Mouse (Mus musculus) urinary bladder, postnatal 36 days (tissue): ENCODE measurements around the gene A730071L15Rik.

Experiments used
- DNase-seq, 2 experiments: peaks; one replicate each; pipeline ENCODE4 v3.0.0; 2022; ENCODE audit warnings: low spot score in 2 of 2, mixed read lengths in 1 of 2

A730071L15Rik gene

DNA sequence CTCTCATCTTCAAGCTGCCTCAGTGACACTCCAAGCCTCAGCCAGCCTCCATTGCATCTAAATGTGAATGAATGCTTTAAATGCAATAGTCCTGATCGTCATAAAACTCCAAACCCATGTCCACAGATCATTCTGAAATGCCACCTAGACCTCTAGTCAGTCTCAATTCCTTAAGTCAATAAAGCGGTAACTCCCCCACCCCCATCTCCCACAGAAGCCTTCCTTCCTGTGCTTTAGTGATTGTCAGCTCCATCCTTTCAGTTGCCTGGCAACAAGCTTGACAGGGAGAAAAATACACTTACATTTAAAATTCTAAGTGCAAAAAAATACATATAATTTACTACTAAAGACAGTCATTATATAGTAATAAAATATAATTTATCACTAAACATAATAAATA is 16.6 kb upstream of the A730071L15Rik start:
- DNase-seq, result no peak

DNA sequence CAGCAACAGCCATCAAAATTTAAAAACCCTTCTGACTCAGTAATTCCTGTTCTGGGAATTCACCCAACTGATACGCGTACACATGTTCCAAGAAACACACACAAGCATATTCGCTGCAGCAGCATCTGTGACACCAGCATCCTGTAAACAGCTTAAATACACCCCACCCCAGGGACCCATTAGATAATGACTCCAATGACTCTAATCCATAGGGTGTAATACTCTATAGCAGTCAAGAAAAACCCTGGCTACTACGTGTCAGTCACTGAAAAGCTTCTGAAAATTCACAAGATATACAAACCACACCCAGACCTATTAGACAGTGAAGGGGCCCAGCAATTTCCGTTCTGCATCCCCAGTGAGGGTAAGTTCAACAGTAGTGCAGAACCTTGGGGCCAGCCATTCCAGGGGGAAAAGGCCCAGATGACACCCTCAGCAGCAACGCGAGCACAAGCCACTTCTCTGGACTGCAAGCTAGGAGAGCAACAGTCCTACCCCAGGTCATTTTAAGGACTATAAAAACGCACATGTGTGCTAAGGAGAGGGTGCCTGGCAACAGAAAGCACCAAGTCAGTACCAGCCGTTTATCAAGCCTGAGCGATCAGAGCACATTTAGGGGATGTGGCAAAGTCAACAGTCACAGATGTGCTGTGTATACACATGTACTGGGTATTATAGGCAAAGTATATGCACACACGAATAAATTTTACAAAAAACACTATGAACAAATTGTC is 15.5 kb upstream of the A730071L15Rik start:
- DNase-seq, result no peak

DNA sequence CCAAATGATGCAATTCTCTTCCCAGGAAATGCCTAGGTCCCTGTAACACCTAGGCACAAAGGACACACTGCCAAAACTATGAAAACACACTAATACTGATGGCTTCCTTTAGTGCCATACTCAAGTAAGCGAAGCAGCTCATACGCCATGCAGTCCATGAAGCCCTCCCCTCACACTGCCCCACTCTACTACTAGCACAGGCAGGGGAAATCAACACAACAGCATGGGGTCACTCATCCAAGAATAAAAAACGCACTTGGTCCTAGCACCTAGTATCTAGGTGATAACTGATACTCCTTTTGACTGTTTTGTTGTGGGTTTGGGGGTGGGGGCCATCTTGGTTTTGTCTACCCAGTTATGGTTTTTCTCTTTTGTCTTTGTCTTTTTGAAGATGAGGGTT is 12.4 kb upstream of the A730071L15Rik start:
- DNase-seq, result no peak

DNA sequence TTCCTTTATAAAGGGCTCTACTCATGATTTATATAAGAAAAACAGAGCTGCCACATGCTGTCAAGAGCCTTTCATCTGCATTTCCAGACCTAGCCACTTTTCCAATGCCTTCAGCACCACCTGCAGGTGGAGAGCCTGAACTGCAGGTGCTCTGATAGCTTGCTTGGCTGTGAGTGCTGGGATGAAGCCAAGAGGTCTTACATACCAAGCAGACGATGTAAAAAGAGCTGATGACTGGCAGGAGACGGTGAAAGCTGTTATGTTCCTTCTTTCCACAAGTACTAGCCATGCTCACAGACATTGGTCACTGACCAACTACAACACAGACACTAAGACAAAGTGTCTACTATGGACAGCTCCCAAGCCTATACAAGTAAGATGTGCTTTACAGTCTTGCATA is 12.0 kb upstream of the A730071L15Rik start:
- DNase-seq, result peak; percentile 72 to 84

DNA sequence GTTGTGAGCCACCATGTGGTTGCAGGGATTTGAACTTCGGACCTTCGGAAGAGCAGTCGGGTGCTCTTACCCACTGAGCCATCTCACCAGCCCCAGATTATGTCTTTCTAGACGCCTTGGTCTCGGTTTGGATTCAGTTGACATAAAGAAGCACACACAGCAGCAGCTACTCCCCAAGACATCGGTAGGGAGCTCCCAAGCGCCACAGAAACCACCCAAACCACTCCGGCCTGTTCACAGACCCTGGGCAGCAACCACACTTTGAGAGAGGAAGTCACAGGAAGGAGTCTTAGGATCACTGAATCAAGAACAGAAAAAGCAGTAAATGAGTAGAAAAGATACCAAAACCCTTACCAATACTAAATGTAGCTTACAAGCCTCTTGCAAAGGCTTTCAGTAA is 3.0 kb upstream of the A730071L15Rik start:
- DNase-seq, result no peak

DNA sequence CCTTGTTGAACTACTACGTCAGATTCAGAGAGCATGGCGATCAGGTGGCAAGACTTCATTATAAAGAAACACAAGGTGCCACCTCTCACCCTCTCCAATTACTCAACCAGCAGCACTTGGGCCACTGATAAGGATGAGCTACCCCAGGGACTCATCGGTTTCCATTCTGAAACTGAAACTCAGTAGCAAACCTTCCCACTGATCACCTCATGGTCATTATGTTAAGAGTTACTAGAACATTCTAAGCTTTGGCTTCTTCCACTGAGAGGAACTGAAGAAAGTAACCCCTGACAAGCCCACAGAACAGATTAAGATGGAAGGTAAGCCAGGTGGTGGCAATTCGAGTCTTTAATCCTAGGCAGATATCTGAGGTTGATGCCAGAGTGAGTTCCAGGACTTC is 1.4 kb upstream of the A730071L15Rik start:
- DNase-seq, result no peak

DNA sequence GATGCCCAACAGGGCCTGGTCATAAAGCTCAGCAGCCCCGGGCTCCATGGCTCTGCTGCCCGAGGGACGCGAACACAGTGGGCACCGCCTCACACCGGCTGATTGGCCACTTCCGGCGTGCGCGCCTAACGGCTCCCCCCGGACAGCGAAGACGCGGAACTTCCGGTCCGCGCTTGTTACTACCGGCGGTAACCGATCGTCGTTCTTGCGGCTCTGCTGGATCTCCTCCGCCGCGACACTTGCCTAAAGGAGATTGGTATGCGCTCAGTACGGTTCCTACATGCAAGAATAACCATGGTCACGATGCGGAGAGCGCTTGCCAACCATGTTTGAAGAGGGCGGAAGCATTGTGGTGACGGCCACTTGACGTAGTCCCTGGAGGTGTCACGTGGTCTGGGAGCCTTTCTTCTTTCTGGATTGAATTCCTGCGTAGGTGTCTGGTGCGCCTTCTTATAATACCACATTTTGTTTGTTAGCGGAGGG is 299 bp downstream of the A730071L15Rik start, which contains the start of gene Nudcd3:
Nudcd3 (minus strand) TSS at position 329 of the 483 bp plus-strand sequence.
- peak; percentile 84 to 85 for DNase-seq

DNA sequence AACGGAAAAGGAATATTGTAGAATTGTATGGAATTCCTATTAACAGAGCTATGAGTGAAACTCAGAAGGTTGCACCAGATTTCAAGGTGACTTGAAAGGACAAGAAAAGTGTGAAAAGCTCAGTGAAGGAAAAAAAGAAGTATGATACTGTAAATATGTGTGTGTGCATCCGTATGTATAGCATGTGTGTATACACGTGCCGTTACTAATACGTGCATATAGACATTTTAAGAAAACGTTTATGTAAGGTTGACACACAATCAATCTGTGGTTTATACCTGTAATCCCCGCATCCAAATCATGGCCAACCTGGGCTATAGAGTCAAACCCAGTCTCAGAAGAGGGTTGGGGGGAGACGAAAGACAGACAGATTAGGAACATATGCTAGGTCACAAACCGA is 741 bp downstream of the A730071L15Rik start:
- DNase-seq, result no peak

DNA sequence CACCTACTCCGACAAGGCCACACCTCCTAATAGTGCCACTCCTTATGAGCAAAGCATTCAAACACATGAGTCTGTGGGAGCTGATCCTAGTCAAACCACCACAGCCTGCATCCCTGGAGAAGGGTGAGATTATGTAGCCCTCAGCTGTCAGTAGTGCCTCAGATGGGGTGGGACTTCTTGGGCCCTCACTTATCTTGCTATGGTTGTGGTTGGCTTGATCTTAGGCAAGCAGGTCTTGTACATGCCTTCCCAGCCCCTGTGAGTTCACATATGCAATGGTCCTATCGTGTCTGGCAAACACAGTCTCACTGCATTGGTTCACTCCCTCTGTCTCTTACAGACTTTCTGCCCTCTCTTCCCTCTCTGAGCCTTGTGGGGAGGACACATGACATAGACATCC is 7.3 kb downstream of the A730071L15Rik start:
- no peak for DNase-seq

DNA sequence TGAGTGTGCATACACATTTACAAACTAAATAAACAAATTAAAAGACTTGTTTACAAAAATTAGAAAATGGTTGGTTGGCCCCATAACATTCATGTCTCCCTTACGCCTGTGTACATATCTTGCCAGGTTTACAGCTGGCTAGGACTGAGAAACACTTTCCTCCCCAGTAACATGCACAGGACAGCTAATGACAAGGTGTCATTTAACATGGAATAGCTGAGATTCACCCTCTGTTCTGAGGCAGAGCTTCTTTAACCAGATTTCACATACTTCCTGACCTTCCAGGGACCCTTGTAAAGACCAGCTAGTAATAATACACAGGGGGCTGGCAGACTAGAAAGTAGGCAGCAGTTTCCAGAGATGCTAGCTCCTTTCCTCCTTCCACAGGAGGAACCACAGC is 8.3 kb downstream of the A730071L15Rik start:
- DNase-seq, result no peak

DNA sequence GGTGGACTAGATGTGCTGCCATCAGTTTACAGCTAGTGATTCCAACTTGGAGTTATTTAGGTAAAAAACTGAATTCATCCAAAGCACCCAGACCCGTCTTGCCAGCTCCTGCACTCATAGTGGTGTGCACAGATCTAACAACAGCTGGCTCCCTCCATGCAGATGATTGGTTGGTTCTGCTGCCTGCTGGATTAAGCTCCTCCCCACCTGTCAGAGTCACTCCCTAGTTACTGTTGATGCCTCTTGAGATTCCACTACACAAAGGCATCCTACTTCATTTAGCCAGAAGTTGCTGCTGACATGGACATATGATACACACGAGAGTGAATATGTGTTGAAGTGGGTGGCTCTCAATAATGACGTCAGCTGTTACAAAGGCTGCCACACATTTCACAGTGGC is 17.0 kb downstream of the A730071L15Rik start:
- no peak for DNase-seq

DNA sequence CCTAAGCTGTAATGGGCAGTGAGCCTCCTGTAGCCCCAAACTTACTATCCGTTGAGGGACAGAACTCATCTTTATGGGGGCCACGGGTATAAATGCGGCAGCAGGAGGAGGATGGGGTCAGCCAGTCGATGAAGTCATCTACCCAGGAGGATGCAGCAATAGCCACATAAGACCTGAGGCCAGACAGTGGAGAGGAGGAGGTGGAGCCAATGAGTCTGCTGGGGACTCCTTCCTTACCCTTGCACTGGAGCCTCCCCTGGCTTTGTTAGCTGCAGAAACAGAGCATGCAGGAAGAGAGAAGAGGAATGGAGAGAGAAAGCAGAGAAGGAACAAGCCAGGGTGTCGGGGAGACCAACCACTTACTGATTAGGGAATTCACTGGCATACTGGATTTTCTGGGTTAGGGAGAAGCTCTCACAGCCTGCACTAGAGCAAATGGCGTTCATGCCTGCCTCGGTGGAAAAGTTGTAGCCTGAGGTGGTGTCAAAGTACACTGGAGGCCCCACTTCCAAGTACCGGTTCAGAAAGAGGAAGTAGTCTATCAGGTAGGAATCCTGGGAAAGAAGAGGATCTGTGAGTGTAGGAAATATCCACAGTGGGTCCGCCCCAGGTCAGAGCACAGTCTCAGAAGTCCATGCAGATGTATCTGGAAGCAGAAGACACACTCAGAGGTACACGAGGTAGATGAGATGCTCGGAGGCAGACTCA is 18.5 kb downstream of the A730071L15Rik start:
- DNase-seq, result no peak

DNA sequence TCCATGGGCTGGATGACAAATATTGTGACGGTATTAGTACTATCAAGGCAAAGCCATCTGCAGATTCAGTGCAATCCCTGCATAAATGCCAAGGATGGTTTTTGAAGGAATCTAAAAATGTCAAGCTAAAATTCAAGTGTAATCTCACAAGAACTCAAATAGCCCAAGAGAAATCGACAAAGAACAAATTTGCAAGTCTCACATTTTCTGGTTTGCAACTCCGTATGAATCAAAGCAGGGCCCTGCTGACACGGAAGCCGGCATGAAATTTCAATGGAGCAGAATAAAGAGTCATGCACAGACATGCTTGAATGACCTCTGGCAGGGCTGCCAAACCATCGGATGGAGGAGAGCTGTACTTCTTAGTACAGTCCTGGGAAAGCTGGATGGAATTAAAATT is 20.1 kb downstream of the A730071L15Rik start:
- no peak for DNase-seq

DNA sequence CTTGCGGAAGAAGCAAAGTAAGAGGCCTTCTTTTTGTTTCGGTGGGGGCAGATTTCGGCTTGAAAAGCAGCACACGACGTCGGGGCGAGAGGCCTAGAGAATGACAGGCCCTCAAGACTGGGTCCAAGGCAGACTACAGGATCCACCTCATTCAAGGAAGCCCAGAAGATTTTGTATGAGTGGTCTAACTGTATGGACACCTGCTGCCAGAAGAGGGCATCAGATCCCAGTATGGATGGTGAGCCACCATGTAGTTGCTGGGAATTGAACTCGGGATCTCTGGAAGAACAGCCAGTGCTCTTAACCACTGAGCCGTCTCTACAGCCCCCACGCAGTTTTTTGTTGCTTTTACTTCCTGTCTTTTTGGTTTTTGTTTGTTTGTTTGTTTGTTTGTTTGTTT is 22.4 kb downstream of the A730071L15Rik start:
- no peak for DNase-seq

DNA sequence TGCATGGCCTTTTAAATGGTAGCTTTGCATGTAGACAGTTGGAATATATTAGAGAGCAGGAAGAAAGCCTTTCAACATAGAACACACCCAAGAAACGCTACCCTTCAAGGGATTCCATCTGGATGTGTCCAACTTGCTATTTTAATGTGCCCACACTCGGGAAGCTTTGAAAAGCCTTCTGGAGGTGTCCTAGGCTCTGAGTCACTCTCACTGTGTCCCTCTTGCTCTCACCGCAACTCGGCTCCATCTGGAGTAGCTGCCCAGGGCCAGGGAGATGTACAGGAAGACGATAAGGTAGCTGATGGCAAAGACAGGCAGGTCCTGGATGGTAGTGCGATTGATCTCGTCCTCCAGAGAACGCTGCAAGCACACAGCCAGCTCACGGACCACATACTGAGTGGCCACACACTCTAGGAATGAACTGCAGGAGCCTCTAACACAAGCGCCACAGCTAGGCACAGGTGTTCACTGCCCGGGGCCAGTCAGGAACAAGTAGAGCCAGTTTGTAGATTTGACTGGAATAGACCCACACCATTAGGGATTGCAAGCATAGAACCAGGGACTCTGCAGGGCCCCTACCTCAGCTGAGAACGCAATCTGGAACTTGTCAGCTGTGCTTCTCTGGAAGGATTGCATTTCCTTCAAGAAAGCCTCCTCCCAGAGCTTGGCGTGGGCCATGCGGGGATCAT is 24.9 kb downstream of the A730071L15Rik start:
- no peak for DNase-seq

DNA sequence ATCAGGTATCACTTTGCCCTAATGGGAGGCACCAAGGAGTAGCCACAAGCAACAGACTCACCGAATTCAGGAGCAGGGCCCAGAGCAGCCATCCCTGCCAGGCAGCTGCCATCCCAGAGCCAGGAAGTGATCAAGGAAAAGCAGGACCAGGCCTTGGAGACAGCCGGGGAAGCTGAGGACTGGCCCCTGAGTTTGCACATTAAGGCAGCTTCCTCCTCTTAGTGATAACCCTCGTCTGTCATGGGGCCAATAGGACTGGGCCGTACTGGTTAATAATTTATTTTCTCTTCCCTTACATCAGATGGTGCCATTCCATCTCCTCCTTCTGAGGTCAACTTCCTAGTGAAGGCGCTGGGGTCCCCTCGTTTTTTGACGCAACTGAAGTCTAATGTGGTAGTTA is 30.2 kb downstream of the A730071L15Rik start, which contains the start of gene Npc1l1:
Npc1l1 (minus strand) TSS at position 132 of the 400 bp plus-strand sequence.
- DNase-seq, result no peak

DNA sequence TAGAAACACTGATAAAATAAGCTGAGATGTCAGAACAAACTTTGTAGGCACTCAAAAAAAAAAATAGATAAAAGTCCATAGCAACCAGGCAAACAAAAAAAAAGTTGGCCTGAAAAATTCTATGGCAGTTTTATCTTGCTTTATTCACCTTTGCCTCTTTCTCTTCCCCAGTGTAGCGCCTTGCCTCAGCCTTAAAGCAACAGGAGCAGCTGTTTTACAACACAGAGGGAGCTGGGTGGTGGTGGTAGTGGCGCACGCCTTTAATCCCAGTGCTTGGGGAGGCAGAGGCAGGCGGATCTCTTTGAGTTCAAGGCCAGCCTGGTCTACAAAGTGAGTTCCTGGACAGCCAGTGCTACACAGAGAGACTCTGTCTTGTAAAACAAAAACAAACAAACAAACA is 33.2 kb downstream of the A730071L15Rik start:
- DNase-seq, result no peak

DNA sequence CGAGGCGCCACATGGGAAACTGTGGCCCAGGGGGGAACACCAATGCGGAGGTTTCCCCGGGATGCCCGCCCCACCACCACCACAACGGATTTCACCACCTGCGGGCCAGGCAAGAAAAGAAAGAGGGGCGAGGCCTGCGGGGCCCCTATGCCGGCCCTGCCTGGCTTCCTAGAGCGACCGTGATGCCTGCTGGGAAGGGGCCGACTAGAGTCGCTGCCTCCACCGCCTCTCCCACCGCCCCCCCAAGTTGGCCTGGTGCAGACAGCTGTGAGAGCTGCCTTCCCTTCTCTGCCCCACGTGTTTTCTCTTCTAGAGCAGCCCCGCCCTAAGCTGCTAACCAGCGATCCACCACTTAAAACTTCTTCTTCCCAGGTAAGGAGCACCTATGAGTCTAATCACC is 44.9 kb downstream of the A730071L15Rik start:
- no peak for DNase-seq
